Mouse (Mus musculus): ENCODE measurements around the gene 4930539E08Rik. TPM values are rescaled to one million over a fixed set of nuclear protein-coding genes. Genes with fewer than 3 reads are reported as not detected.

4930539E08Rik gene
- polyA plus RNA-seq, 1 experiment from 2014 or later: 0.13 TPM

DNA sequence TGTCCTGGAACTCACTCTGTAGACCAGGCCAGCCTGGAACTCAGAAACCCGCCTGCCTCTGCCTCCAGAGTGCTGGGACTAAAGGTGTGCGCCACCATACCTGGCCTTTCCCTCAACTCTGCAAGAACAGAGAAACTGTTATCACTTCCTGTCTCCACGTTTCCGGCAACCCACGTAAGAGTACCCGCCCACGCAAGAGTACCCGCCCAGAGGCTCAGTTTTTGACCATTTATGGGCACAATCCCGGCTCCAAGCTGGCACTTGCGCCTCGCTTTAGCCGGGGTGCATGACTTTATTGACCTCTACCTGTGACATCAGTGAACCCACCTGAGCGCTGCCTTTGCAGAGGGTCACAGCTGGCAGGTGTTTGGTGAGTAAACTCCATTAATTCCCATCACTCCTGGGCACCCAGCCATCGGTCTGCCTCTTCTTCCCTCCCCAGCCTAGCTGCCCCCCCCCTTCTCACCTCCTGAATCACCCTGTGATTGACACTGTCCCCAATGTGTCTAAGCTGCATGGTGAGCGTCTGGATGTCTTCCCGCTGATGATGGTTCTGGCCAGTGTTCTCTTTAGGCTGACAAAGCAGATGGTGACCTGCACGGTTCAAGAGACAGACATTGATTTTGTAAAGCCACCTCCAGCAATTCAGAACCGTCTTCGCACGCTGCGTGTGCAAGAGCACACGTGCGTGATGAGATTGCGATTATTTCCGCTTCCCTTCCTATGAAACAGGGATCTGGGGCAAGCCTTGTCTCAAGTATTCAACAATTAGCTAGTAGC, 25.8 kb upstream of the 4930539E08Rik start:
- H3K4me3 ChIP-seq: no peak overlapping the region
- DNase-seq (ENCODE audit: low spot score): no peak
- 90% methylated on average over 25 of the region's 25 CpGs for WGBS
- H3K9me3 ChIP-seq: no peaks in the 10 kb centered on the region
- H3K27me3 ChIP-seq (ENCODE audit: insufficient read depth, poor library complexity, severe bottlenecking): no peaks in the 10 kb centered on the region
- no peaks in the 10 kb centered on the region for H3K36me3 ChIP-seq
- H3K27ac ChIP-seq: no peak overlapping the region
- no peaks in the 10 kb centered on the region for H3K4me1 ChIP-seq

DNA sequence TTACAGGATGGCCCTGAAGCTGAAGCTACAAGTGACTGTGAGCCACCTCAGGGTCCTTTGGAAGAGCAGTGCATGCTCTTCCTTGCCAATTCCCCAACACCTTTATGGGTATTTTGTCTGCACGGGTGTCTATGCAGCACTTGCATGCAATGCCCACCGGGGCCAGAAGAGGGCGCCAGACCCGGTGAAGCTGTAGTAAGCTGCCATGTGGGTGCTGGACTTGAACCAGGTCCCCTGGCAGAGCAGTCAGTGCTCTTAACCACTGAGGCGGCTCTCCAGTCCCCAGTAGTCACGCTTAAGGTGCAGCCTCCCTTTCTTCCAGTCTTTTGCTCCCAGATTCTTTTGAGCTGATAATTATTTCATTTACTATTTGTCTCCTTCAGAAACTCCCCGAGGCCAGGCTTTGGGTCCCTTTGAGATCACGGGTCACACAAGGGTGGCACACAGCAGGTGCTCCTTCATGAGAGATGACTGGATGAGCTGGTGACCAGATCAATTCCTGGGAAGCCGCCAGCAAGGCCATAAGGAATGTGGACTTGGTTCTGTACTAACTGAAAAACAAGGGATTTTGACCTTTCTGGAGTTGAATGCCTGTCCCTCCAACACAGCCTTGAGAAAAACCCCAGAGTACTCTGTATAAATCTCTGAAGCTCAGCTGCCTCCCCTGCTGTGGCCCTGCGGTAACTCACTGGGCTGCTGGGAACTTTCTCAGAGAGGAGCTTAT, 21.7 kb upstream of the 4930539E08Rik start:
- 79% methylated on average over 10 of the region's 10 CpGs for WGBS
- H3K36me3 ChIP-seq: no peaks in the 10 kb centered on the region
- H3K4me3 ChIP-seq: no peak overlapping the region
- no peaks in the 10 kb centered on the region for H3K9me3 ChIP-seq
- H3K27ac ChIP-seq: 0 out of 2 replicates have a peak overlapping the region, but pooled peaks have one; percentile 1
- no peaks in the 10 kb centered on the region for H3K27me3 ChIP-seq (ENCODE audit: insufficient read depth, poor library complexity, severe bottlenecking)
- 0 out of 2 replicates have a peak, but pooled peaks cover 4% of the 10 kb centered on the region for H3K4me1 ChIP-seq
- DNase-seq (ENCODE audit: low spot score): no peak

DNA sequence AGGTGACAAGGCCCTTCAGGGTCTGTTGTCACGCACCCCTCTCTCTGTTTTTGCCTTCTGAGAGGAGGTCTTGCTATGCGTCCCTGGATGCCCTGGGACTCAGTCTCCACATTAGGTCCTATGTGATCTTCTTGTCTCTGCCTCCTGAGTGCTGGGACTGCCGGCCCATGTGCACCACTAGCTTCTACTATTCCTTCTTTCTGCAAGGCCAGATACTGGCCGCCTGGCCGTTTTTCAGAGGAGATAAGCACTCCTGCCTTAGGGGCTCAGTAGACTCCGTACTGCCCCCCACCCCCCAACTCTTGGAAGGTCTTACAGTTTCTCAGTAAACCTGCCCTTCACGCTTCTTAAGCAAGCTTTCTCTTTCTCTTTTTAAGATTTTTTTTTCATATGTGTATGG, 21.0 kb upstream of the 4930539E08Rik start:
- Histone ChIP-seq H3K27me3 (ENCODE audit: insufficient read depth, poor library complexity, severe bottlenecking) (no peaks in the 10 kb centered on the region), H3K9me3 (no peaks in the 10 kb centered on the region), H3K36me3 (no peaks in the 10 kb centered on the region), H3K27ac (0 out of 2 replicates have a peak overlapping the region, but pooled peaks have one; percentile 2), H3K4me1 (0 out of 2 replicates have a peak, but pooled peaks cover 4% of the 10 kb centered on the region), H3K4me3 (no peak overlapping the region)
- WGBS: 78% methylated on average over 7 of the region's 7 CpGs
- no peak for DNase-seq (ENCODE audit: low spot score)

DNA sequence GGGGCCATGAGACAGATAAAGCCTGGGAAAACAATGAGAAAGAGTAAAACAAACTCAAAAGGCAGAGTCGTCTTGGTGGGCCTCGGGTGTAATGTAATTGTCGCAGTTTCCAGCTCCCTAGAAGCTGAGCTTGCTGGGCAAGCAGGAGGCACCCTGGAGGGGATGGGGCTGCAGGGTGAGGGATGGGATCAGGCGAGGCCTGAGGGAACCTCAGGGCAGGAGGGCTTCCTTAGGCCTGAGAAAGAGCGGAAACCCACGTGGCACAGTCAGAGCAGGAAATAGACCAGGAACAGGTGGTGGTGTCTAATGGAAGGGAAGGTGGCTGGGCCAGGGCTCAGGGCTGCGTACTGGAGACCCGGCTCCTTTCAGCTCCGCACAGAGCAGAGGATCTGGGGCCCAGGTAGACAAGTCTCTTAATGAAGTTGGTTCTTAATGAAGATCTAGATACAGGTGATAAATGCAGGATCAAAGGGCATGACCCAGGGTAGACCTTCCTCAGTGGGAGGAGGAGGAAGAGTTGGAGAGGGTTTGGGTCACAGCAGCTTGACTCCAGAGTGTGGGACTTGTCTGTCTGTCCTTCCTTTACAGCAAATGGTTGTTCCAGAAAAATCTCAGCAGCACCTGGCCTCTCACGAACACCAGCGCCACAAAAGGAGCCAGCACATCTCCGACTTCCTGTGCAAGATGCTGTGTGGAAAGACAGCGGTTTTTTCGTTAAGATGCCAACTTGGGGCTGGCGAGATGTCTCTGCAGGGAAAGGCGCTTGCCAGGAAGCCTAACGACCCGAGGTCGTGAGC, 19.2 kb upstream of the 4930539E08Rik start:
- Histone ChIP-seq H3K27ac (peak overlapping the region; percentile 62), H3K9me3 (no peaks in the 10 kb centered on the region), H3K27me3 (ENCODE audit: insufficient read depth, poor library complexity, severe bottlenecking) (no peaks in the 10 kb centered on the region), H3K4me1 (peaks cover 14% of the 10 kb centered on the region), H3K4me3 (no peak overlapping the region), H3K36me3 (no peaks in the 10 kb centered on the region)
- DNase-seq (ENCODE audit: low spot score): no peak
- 73% methylated on average over 19 of the region's 19 CpGs for WGBS

DNA sequence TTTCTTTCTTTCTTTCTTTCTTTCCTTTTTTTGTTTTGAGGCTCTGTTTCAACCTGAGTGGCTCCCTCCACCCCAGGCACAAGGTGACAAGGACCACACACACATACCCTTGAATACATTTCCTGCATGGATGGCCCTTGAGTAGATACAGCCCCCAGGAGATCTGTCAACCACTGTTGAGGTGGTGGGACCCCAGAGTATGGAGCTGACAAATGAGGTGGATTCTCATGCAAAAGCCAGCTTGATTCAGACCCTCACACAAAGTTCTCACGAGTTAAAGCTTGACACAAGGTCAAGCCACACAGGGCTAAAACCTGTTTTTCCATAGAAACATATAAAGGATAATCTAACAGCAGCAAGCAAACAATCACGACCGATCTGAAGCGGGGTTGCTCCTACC, 17.1 kb upstream of the 4930539E08Rik start:
- no peaks in the 10 kb centered on the region for H3K9me3 ChIP-seq
- no peak for DNase-seq (ENCODE audit: low spot score)
- WGBS: 86% methylated on average over 4 of the region's 4 CpGs
- H3K4me1 ChIP-seq: peaks cover 14% of the 10 kb centered on the region
- no peaks in the 10 kb centered on the region for H3K27me3 ChIP-seq (ENCODE audit: insufficient read depth, poor library complexity, severe bottlenecking)
- no peak overlapping the region for H3K4me3 ChIP-seq
- H3K36me3 ChIP-seq: no peaks in the 10 kb centered on the region
- peak overlapping the region; percentile 12; the same call in 1 of the 2 replicates for H3K27ac ChIP-seq

DNA sequence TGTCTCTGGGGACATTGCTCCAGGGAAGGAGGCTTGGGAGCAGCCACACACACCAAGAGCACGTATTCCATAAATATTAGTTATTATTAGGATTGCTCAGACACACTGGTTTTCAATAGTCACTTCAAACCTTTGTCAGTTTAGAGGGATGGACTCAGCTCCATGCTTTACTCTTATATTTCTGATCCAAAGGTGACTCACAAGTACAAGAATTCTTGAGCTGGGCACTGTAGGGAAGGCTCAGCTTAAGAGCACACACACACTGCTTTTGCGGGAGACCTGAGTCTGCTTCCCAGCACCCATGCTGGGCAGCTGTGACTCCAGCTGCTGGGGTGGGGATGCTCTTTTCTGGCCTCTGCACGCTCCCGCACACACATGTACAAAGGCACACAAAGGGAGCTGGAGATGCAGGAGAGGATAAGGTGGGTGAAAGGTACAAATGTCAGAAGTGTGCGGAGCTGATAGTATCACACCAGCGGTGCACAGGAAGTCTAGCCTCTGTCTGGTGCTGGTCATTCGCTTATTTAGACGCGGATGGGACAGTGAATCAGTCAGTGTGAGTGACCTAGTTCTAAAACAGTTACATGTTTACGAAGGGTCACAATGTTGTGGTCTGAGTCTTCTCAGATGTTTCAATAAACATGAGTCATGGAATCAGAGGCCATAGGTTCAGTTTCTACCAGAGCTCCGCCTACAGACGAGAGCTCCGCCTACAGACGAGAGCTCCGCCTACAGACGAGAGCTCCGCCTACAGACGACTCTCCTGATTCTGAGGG, 16.5 kb upstream of the 4930539E08Rik start:
- no peak for DNase-seq (ENCODE audit: low spot score)
- Histone ChIP-seq H3K4me1 (peaks cover 15% of the 10 kb centered on the region), H3K9me3 (no peaks in the 10 kb centered on the region), H3K27me3 (ENCODE audit: insufficient read depth, poor library complexity, severe bottlenecking) (no peaks in the 10 kb centered on the region), H3K4me3 (no peak overlapping the region), H3K27ac (peak overlapping the region; percentile 90), H3K36me3 (no peaks in the 10 kb centered on the region)
- 91% methylated on average over 18 of the region's 18 CpGs for WGBS

DNA sequence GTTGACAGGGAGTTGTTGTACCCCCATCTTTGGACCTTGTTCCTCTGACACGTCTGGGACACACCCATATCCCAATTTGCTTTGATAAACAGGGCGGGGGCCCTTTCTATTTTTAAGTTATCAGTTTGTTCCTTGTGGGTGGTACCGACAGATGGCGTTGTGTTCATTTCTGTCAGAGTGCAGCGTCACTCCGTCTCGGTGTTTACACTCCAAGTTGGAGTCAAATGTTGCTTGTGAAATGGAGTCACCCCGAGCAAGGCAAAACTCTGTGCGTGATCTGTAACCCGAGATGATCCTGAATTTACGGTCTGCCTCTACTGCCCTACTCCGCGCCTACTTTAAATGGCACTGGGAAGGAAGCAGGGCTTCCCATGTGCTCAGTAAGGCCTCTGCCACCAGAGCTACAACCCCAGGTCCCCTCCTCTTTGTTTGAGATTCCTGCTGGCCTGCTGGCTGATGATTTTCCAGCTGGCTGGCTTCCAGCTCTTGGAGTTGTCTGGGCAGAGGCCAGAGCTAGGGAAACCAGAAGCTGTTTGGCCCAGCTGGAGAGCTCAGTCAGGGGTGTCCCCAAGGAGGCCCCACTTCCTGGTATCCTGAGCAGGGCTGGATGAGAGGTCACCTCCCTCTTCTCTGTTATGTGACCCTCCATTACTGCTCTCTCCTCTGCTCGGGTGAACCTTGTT, 15.4 kb upstream of the 4930539E08Rik start:
- peak overlapping the region; percentile 90 for H3K27ac ChIP-seq
- peak; percentile 91 for DNase-seq (ENCODE audit: low spot score)
- peaks cover 21% of the 10 kb centered on the region for H3K4me1 ChIP-seq
- no peaks in the 10 kb centered on the region for H3K9me3 ChIP-seq
- 24% methylated on average over 14 of the region's 14 CpGs for WGBS
- H3K27me3 ChIP-seq (ENCODE audit: insufficient read depth, poor library complexity, severe bottlenecking): no peaks in the 10 kb centered on the region
- H3K36me3 ChIP-seq: no peaks in the 10 kb centered on the region
- H3K4me3 ChIP-seq: peak overlapping the region; percentile 35; the same call in 1 of the 2 replicates

DNA sequence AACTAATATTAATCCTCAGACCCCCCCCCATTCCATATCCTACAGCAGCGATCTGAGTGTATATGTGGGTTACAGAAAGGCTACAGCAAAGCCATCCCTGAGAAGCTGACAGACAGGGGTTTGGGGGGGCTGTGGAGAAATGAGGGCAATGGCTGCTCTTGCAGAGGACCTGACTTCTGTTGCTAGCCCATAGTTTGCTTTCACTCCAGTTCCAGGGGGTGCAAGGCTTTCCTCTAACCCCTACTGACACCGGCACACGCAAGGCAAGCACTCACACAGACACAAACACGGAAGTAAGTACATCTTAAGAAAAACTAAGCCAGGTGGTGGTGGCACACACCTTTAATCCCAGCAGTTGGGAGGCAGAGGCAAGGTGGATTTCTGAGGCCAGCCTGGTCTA, 14.2 kb upstream of the 4930539E08Rik start:
- WGBS: 95% methylated on average over 4 of the region's 4 CpGs
- 0 out of 2 replicates have a peak overlapping the region, but pooled peaks have one; percentile 4 for H3K27ac ChIP-seq
- H3K9me3 ChIP-seq: no peaks in the 10 kb centered on the region
- no peak overlapping the region for H3K4me3 ChIP-seq
- H3K4me1 ChIP-seq: peaks cover 21% of the 10 kb centered on the region
- H3K27me3 ChIP-seq (ENCODE audit: insufficient read depth, poor library complexity, severe bottlenecking): no peaks in the 10 kb centered on the region
- no peak for DNase-seq (ENCODE audit: low spot score)
- no peaks in the 10 kb centered on the region for H3K36me3 ChIP-seq

DNA sequence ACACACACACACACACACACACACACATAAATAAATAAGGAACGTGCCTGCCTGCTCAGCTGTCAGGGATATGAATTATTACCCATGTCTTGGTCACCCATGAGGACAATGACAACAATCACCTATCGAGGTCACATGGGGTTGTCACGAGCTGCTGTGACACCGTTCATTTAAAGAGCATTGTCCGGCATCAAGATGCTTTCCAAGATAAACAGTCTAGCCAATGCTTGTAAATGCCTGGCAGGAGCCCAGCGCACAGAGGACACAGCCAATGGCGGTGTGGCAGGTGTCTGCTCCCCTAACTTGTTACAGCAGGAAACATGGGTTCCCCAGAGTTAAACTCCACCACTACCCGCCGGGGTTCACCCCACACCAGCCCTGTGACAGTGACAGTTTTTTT, 12.9 kb upstream of the 4930539E08Rik start:
- 87% methylated on average over 9 of the region's 9 CpGs for WGBS
- Histone ChIP-seq H3K4me3 (no peak overlapping the region), H3K9me3 (no peaks in the 10 kb centered on the region), H3K36me3 (no peaks in the 10 kb centered on the region), H3K27ac (no peak overlapping the region), H3K4me1 (peaks cover 17% of the 10 kb centered on the region), H3K27me3 (ENCODE audit: insufficient read depth, poor library complexity, severe bottlenecking) (no peaks in the 10 kb centered on the region)
- no peak for DNase-seq (ENCODE audit: low spot score)

DNA sequence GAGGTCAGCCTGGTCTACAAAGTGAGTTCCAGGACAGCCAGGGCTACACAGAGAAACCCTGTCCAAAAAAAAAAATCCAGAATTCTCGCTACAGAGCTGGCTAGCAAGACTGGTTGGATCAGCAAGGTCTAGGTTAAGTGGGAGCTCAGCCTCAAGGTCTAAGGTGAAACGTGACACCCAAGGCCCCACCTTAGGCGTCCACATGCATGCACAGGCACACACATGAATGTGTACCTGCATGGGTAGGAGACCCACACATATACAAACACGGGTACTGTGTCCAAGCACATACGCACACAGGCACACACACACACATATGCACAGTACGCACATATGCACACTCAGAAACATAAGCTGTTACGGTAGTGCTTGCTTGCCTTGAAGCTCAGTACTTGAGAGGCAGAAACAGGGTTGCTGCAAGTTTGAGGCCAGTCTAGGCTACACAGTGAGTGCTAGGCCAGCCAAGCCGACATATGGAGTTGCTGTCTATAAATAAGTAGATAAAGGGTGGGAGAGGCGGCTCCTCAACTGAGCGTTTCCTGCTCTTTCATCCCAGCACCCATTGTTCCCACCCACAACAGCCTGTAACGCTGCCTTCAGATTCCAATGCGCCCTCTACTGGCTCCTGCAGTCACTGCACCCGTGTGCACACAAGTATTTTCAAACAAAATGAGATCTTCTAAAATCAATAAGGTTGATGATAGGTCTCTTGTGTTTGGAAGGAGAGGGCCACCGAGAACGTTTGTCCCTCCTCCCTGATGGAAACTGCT, 11.9 kb upstream of the 4930539E08Rik start:
- DNase-seq (ENCODE audit: low spot score): no peak
- 49% methylated on average over 15 of the region's 15 CpGs for WGBS
- Histone ChIP-seq H3K9me3 (no peaks in the 10 kb centered on the region), H3K4me1 (peaks cover 17% of the 10 kb centered on the region), H3K4me3 (no peak overlapping the region), H3K27me3 (ENCODE audit: insufficient read depth, poor library complexity, severe bottlenecking) (no peaks in the 10 kb centered on the region), H3K36me3 (no peaks in the 10 kb centered on the region), H3K27ac (no peak overlapping the region; the same call in 1 of the 2 replicates)

DNA sequence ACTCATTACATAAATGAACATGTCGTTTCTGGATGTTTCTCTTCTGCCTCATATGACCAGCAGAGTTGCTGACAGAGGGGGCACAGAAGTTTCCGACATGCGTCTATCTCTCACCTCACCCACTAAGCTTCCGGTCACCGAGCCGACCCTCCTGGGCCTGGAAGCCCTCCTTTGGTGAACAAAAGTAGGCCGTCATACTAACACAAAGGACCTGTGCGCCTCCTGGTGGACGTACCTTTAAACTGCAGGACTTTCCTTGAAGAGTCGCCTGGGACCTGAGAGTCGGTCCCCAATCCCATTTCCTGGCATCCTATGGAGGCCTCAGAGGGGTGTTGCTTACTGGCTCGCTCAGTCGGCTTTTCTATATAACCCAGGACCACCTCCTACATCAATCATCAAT, 11.3 kb upstream of the 4930539E08Rik start:
- Histone ChIP-seq H3K27me3 (ENCODE audit: insufficient read depth, poor library complexity, severe bottlenecking) (no peaks in the 10 kb centered on the region), H3K36me3 (no peaks in the 10 kb centered on the region), H3K9me3 (no peaks in the 10 kb centered on the region), H3K27ac (peak overlapping the region; percentile 36; the same call in 1 of the 2 replicates), H3K4me3 (no peak overlapping the region), H3K4me1 (peaks cover 19% of the 10 kb centered on the region)
- 15% methylated on average over 13 of the region's 13 CpGs for whole genome bisulfite sequencing
- DNase-seq (ENCODE audit: low spot score): peak; percentile 93
